Mouse (Mus musculus) kidney, postnatal 14 days (tissue): Measurements from ENCODE around the gene Cnst.

Experiments
- DNase-seq: peaks from one replicate; pipeline ENCODE4 v3.0.0; 2022; ENCODE audit warnings: mixed read lengths

The Cnst gene

GRCm38 (mm10) chr1:179553949-179554347 is 7.8 kb downstream of the Cnst start:
- DNase-seq: no peak

DNA sequence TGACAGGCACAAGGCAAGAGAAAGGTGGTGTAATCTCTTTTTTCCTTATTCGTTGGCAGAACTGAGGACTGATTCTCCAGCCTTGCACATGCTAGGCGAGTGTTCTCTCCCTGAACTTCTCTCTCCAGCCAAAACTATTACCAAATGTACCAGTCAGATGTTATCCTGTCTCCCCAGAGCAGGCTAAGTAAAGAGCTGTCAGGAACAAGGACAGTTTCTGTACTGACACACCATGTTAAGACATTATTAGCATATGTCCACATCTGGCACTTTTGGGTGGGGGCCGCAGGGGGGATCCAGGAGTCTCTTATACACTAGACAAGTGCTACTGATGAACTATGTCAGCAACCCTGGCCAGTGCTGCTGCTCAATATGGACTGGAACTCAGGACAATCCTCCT is 10.8 kb downstream of the Cnst start:
- DNase-seq: no peak

- DNase-seq: peak; percentile 26
Measured at GRCm38 (mm10) chr1:179559446-179560194, 13.4 kb downstream of the Cnst start.

DNA sequence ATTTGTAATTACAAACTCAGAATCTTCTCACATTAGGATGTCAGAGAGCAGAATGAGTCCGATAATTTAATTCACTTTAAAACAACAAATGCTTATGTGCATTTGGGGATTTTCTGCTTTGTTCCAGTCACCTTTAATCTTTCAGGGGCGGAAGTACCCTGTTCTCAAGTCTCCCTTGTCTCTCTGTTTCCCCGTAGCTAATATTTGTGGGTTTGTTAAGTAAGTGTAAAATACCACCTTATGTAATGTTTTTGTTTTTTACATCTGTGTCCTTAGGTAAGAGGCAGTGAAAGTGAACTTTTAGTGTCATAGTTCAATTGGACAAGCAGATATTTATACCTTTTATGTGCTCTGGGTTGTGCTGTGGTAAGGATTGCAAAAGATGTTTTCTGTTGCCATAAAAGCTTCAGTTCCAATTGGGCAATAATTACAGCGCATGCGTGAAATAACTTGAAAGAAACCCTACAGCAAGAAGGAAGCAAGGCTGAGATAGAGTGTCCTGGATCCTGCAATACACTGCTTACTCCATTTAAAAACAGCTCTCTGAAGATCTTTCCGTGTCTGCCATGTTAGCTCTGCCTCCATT is 14.8 kb downstream of the Cnst start:
- DNase-seq: no peak

DNA sequence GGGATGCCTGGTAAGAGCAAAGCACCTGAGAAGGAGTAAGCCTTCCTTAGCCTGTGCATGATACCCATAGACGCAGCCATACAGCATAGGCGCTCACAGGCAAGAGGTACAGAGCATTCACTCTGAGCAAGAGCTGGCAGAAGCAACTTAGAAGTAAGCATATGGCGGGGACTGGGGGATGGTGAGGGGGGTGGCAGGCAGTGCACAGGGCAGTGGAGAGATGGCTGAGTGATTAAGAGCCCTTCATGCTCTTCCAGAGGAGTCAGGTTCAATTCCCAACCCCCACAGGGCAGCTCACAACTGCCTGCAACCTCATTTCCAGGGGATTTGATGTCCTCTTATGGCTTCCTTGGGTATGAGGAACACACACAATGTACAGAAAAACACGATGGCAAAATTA is 17.0 kb downstream of the Cnst start:
- no peak for DNase-seq

GRCm38 (mm10) chr1:179563926-179564325 is 17.8 kb downstream of the Cnst start:
- DNase-seq: peak; percentile 39

- DNase-seq: no peak
Measured at GRCm38 (mm10) chr1:179567558-179567957, 21.4 kb downstream of the Cnst start.

- no peak for DNase-seq
Measured at GRCm38 (mm10) chr1:179568690-179569398, 22.7 kb downstream of the Cnst start.

GRCm38 (mm10) chr1:179570482-179570881 is 24.3 kb downstream of the Cnst start:
- DNase-seq: no peak

- no peak for DNase-seq
Measured at GRCm38 (mm10) chr1:179571686-179572085, 25.5 kb downstream of the Cnst start.

DNA sequence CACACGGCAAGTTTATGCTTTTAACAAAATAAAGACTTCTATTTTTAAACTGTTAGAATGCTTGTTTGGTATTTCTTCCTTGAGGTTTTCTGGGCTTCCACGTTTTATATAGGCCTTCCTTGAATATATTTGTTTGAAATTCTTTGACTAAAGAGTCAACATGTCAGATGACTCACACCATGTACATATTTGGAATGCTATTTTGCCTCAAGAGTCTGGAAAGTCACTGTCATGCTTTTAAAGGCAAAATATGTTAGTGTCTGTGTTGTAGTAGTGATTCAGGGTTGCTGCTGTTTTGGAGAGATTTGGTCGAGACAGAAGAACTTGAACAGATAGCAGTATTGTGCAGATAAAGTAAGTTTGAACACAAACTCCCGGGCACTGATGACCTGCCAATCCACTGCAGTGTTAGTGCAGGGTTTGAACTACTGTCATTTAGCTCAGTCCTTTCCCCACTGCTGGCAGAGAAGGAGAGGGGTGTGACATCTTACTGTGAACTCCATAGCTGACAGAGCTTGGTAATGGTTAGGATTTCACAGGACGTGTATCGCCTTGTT is 27.6 kb downstream of the Cnst start:
- DNase-seq: no peak

DNA sequence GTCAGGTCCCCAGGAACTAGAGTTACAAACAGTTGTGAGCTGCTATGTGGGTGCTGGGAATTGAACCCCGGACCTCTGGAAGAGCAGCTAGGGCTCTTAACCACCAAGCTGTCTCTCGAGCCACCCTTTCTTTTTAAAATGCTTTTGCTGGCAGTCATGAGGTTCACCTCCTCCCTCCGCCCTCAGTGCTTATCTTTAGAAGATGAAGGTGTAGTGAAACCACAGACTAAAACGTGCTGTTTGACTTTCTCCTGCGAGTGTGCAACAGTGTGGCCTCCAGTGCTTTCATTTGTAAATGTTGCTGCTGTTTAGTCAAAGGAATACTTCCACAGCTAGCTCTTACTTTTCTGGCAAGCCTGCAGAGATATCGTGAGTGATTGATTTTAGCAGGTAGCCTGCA is 32.5 kb downstream of the Cnst start:
- DNase-seq: no peak

GRCm38 (mm10) chr1:179580200-179580599 is 34.0 kb downstream of the Cnst start:
- DNase-seq: no peak

DNA sequence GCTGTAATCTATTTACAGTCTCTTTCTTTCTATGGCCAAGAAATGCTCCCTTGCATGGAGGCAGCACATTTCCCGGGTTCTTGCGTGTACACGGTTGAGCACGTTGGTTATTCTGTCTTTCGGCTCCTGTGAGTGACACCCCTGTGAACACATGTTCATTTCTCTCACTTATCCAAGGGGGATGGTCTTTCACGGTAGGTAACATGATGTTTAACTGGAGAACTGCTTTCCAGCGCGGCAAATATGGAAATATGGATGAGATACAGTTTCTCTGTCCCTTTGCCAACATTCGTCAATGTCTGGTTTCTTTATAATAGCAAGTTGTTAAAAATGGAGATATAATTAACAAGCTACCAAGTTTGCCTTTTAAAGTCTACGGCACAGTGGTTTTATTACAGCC is 35.3 kb downstream of the Cnst start:
- no peak for DNase-seq

DNA sequence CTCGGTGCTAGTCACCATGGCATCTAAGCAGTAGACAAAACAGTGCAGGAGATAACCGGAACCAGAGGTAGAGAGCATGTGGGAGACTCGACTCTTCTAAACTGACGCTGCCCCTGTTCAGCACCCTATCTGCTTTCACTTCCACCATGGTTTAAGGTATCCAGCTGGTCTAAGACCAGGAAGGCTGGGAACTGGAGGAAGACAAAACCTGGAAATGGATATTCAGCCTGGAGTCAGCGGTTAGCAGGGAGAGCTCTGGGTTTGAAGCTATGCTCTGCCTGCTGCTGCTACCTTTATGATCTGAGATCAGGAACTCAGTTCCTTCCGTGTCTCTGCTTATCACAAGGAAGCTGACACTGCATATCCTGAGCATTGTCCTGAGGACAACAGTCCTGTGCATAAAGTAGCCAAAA is 35.9 kb downstream of the Cnst start:
- DNase-seq: peak; percentile 48

GRCm38 (mm10) chr1:179583090-179583489 is 36.9 kb downstream of the Cnst start:
- DNase-seq: no peak

DNA sequence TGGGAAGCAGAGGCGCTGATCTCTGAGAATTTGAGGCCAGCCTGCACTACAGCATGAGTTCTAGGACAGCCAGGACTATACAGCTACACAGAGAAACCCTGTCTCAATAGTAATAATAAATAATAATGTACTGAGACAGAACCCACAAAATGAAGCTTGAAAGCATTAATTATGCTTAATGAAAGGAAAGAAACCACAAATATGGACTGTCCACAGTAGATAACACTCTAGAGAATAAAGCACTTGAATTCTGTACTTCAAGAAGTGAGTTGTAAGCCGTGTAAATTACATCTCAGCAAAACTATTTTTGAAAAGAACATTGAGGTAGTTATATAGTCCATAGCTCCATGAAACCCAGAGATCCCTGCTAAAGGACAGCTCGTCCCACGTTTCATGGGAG is 38.0 kb downstream of the Cnst start:
- DNase-seq: no peak

- no peak for DNase-seq
Measured at GRCm38 (mm10) chr1:179585646-179586045, 39.5 kb downstream of the Cnst start.

DNA sequence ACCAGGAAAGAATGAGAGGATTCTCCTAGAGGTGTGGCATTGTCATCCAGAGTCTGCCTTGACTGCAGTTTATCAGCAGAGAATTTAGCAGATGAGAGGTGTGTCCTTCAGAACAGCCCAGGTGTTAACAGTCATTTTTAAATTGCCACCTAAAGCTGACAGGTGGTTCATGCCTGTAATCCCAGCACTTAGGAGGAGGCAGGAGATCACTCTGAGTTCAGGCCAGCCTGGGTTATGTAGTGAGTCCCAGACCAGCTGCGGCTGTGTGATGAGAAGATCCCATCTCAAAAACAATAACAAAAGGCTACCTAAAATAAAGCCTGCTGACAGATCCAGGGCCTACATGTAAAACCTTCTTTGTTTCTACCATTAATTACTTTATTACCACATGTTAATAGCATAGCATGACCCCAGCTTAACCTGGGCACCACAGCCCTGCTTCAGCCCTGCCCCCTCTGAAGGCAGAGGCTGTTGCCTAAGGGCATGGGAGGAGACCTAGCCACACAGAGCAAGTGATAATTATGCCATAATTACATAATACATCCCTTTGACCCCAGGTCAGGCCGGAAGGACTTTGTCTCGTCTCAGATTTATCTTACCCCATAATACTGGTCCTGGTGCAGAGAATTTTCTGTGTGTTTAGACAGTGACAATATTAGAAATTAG is 40.4 kb downstream of the Cnst start:
- peak; percentile 19 for DNase-seq

DNA sequence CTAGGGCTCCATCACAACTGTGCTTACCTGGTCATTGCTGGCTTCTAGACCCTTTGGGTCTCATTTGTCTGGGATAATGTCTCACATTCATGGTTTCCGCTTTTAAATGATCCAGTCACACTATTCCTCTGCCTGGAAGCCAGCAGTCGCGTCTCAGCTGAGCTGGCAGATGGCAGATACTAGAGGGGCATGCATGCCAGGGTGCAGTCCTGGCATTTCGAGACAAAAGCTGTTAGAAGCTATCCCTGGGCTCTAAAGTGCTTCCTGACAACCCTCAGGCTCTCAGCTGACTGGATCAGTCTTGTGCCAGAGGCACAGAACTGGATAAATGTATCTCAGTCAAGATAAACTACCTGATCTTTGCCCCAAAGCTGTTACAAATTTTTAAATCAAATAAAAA is 42.1 kb downstream of the Cnst start:
- no peak for DNase-seq

DNA sequence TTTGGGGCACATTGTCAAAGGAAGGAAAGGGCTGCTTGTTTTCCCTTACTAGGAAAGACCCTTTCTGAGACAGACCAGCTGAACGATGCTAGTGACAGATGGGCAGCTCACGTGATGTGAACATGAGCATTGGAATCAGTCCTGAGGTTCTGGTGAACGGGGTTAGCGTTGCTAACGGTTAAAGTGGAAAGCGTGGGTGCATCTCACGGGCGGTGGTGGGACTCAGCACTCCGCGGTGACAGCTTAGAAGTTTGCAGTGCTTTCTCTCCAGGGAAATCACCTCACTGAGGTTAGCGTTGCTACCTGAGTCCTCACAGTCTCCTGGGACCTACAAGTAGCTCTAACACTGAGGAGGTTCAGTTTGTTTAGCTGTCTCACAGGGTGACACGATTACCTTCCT is 45.5 kb downstream of the Cnst start:
- no peak for DNase-seq

DNA sequence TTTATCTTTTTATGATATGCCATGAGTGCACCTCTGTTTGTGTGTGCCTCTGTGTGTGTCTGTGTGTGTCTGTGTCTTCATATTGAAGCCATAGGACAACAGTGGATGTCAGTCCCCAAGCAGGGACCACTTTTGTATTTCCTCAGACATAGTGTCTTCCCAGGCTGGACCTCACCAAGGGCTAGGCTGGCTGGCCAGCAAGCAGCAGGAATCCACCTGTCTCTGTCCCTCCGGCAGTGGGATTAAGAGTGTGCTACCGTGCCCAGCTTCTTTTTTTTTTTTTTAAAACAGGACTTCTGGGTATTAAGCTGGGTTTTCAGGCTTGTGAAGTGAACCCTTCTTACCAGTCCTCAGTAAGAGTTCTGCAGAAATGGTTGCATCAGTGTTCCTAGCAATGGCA is 46.0 kb downstream of the Cnst start:
- DNase-seq: no peak

- DNase-seq: no peak
Measured at GRCm38 (mm10) chr1:179592972-179593371, 46.8 kb downstream of the Cnst start.
